Mouse (Mus musculus): ENCODE measurements at regions not wholly inside any gene's neighbourhood (a gene's known extent, or its start where the extent isn't known, plus 50 kb on each side); places are given as distances from the start of the nearest gene placed in this dataset.
A peak's percentile ranks its signal among the peaks of the same experiment; 100 is the strongest.
"Not testable (repeated sequence)": the region's sequence is repeated elsewhere in the genome, so short reads cannot be mapped to it uniquely, and the experiment has no call there.

GRCm38 (mm10) chr13:20039590-20039989, 50.8 kb upstream of the Elmo1 start:
- DNase-seq (ENCODE audit: low spot score in 2 of 2), result no peak

GRCm38 (mm10) chr13:20038463-20038862, 51.9 kb upstream of the Elmo1 start:
- DNase-seq (ENCODE audit: low spot score in 2 of 2), result no peak

- DNase-seq (ENCODE audit: low spot score in 2 of 2), result no peak
Measured at GRCm38 (mm10) chr13:20037436-20037835, 53.0 kb upstream of the Elmo1 start.

GRCm38 (mm10) chr13:20033937-20034735, 56.3 kb upstream of the Elmo1 start:
- peak in 1 of 2 experiments; percentile 11 for DNase-seq (ENCODE audit: low spot score in 2 of 2)

- no peak for DNase-seq (ENCODE audit: low spot score in 2 of 2)
Measured at GRCm38 (mm10) chr13:20031660-20032059, 58.7 kb upstream of the Elmo1 start.

- no peak for DNase-seq (ENCODE audit: low spot score in 2 of 2)
Measured at GRCm38 (mm10) chr13:20031082-20031481, 59.3 kb upstream of the Elmo1 start.

- no peak for DNase-seq (ENCODE audit: low spot score in 2 of 2)
Measured at GRCm38 (mm10) chr13:20026612-20027011, 63.8 kb upstream of the Elmo1 start.

- DNase-seq (ENCODE audit: low spot score in 2 of 2), result not testable (repeated sequence)
Measured at GRCm38 (mm10) chr13:20016454-20016853, 73.9 kb upstream of the Elmo1 start.

- DNase-seq (ENCODE audit: low spot score in 2 of 2), result no peak
Measured at GRCm38 (mm10) chr13:20012621-20013020, 77.8 kb upstream of the Elmo1 start.

- DNase-seq (ENCODE audit: low spot score in 2 of 2), result no peak
Measured at GRCm38 (mm10) chr13:20009164-20009563, 81.2 kb upstream of the Elmo1 start.

GRCm38 (mm10) chr13:20007561-20007960, 82.8 kb upstream of the Elmo1 start:
- DNase-seq (ENCODE audit: low spot score in 2 of 2), result no peak

- DNase-seq (ENCODE audit: low spot score in 2 of 2), result no peak
Measured at GRCm38 (mm10) chr13:19997606-19998005, 92.8 kb upstream of the Elmo1 start.

GRCm38 (mm10) chr13:19975621-19976020, 114.8 kb upstream of the Elmo1 start:
- no peak for DNase-seq (ENCODE audit: low spot score in 2 of 2)

GRCm38 (mm10) chr13:19966566-19966965, 123.8 kb upstream of the Elmo1 start:
- DNase-seq (ENCODE audit: low spot score in 2 of 2), result no peak

GRCm38 (mm10) chr13:19963031-19963430, 127.4 kb upstream of the Elmo1 start:
- no peak for DNase-seq (ENCODE audit: low spot score in 2 of 2)

- DNase-seq (ENCODE audit: low spot score in 2 of 2), result no peak
Measured at GRCm38 (mm10) chr13:19928761-19929160, 104.7 kb upstream of the Gpr141 start.

GRCm38 (mm10) chr13:19927807-19928206, 103.8 kb upstream of the Gpr141 start:
- DNase-seq (ENCODE audit: low spot score in 2 of 2), result no peak

- DNase-seq (ENCODE audit: low spot score in 2 of 2), result no peak
Measured at GRCm38 (mm10) chr13:19921084-19921827, 97.2 kb upstream of the Gpr141 start.

- DNase-seq (ENCODE audit: low spot score in 2 of 2), result no peak
Measured at GRCm38 (mm10) chr13:19911860-19912584, 88.0 kb upstream of the Gpr141 start.

- no peak for DNase-seq (ENCODE audit: low spot score in 2 of 2)
Measured at GRCm38 (mm10) chr13:19902786-19903185, 78.7 kb upstream of the Gpr141 start.

GRCm38 (mm10) chr13:19897191-19897590, 73.1 kb upstream of the Gpr141 start:
- no peak for DNase-seq (ENCODE audit: low spot score in 2 of 2)
